Mouse (Mus musculus) CD8-positive naive resting alpha-beta T cell, adult 57 days (primary cell): ENCODE data around the gene Zpbp. TPM values are rescaled to one million over a fixed set of nuclear protein-coding genes. Genes with fewer than 3 reads are reported as not detected.

Experiments used
- total RNA-seq: library from RNA; stranded (reverse); gene quantifications from one replicate; pipeline ENCODE4 v1.2.4, GENCODE M21; 2023

Zpbp gene
- 2.0 TPM for total RNA-seq

GRCm38 (mm10) chr11:11461635-11462560 lies at the start of gene Zpbp, which contains the start of gene Spata48:
Gene Zpbp, minus strand, starts transcription at chr11:11462408.
Gene Spata48, plus strand, starts transcription at chr11:11462094.

Other genes starting within 250 kb of the Zpbp start
- 3.8 TPM for gene Spata48, start 314 bp downstream of the Zpbp start, total RNA-seq
- gene 4930512M02Rik, start 165.4 kb upstream of the Zpbp start, total RNA-seq, result not detected
- 610 TPM for gene Ikzf1, start 222.6 kb upstream of the Zpbp start, total RNA-seq